Mouse (Mus musculus): ENCODE data around the gene Clock. TPM values are rescaled to one million over a fixed set of nuclear protein-coding genes. Genes with fewer than 3 reads are reported as not detected.

Gene Clock
- polyA plus RNA-seq, 1 experiment, result 0.01 TPM

GRCm38 (mm10) chr5:76190609-76191008 is 114.0 kb downstream of the Clock start:
- Histone ChIP-seq H3K36me3 (ENCODE audit: control insufficient read depth) (peaks cover 63% of the 10 kb centered on the region), H3K27me3 (ENCODE audit: control insufficient read depth) (no peaks in the 10 kb centered on the region), H3K9me3 (ENCODE audit: control insufficient read depth, low read length) (no peaks in the 10 kb centered on the region), H3K4me3 (replicated peaks) (no peak overlapping the region), H3K4me1 (ENCODE audit: control insufficient read depth) (peaks cover 64% of the 10 kb centered on the region)
- TF ChIP-seq TAL1 (IDR thresholded peaks at IDR 0.05; ENCODE audit: low read length) (no peak), GATA1 (IDR thresholded peaks at IDR 0.05; ENCODE audit: low read length) (no peak)

DNA sequence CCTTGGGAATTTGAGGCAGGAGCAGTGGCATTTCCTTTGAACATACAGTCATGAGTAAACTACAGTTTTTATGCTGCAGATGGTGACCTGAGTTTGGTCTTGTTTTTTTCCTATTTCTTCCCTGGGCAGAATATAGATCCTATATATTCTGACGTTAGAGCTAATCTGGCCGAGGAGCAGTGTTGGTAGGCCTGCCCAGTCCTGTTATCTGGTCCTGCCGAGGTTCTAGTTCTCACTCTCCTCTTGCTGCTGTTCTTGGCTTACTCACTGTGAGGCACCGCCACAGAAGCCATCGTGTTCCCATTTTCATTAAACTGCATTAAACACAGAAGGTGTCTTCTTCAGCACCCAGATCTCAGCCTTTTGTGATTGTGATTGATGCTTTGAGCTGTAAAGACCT is 116.7 kb downstream of the Clock start:
- Histone ChIP-seq H3K4me1 (ENCODE audit: control insufficient read depth) (peaks cover 73% of the 10 kb centered on the region), H3K27me3 (ENCODE audit: control insufficient read depth) (no peaks in the 10 kb centered on the region), H3K4me3 (replicated peaks) (no peak overlapping the region), H3K36me3 (ENCODE audit: control insufficient read depth) (peaks cover 50% of the 10 kb centered on the region), H3K9me3 (ENCODE audit: control insufficient read depth, low read length) (no peaks in the 10 kb centered on the region)
- TF ChIP-seq TAL1 (IDR thresholded peaks at IDR 0.05; ENCODE audit: low read length) (no peak), GATA1 (IDR thresholded peaks at IDR 0.05; ENCODE audit: low read length) (no peak)

DNA sequence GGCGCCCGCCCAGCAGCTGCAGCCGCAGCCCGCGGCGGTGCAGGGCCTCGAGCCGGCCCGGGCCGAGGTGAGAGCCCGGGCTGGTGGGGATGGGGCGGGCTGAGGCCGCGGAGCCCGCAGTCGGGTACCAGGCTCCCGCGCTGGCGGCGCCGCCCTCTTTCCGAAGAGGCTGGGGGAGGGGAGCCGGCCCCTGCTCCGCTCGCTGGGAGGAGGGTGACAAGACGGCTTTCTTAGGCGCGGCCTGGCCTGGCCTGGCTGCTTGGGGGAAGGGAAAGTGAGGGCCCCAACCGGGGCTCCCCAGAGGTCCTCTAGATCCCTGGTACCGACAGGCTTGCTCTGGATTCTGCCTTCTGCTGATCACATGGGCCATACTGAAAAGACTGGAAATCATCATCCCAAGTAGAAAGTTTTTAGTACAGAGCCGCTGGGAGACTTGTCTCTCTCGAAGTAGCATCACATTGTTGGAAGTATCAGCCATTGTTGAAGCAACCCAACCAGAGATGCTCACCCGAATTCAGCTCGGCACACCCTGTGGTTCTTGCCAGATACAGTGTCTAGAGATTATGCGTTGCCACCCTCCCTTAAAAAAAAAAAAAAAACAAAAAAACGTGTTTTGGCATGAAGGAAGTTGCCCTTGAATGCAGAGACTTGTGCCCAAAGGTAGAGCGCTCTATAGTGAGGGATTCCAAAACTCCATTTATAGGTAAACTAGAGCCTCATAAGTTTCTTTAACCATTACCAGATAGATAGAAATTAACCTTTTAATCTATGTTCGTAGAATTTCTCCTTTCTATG is 120.1 kb downstream of the Clock start:
- TF ChIP-seq TAL1 (IDR thresholded peaks at IDR 0.05; ENCODE audit: low read length), result no peak
- no peak for TF ChIP-seq GATA1 (IDR thresholded peaks at IDR 0.05; ENCODE audit: low read length)
- Histone ChIP-seq H3K9me3 (ENCODE audit: control insufficient read depth, low read length) (no peaks in the 10 kb centered on the region), H3K27me3 (ENCODE audit: control insufficient read depth) (peaks cover 4% of the 10 kb centered on the region), H3K4me1 (ENCODE audit: control insufficient read depth) (peaks cover 54% of the 10 kb centered on the region), H3K4me3 (replicated peaks) (peak overlapping the region; percentile 70), H3K36me3 (ENCODE audit: control insufficient read depth) (peaks cover 24% of the 10 kb centered on the region)

DNA sequence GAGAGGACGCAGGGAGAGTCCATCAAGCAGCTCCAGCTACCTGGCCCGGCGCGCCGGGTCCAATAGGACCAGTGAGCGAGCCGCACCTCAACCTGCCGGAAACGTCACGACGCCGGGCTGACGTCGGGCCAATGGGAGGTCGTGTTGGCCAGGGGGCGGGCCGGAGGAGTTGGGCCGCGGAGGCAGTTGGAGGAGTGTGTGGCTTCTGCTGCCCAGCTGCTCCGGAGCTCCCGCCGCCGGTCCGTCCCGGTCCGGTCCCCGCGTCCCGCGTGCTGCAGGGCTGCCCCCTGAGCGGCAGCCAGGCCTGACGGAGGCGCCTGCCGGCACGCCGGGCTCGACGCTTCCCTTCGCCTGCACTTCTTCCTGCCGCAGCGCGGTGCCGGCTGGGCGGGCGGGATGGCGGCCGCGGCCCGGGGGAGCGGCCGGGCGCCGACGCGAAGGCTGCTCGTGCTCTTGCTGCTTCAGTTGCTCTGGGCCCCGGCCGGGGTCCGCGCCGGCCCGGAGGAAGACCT is 120.8 kb downstream of the Clock start, which contains the start of gene Tmem165:
TSS of gene Tmem165 (plus strand) at position 131 of the 512 bp plus-strand sequence.
- H3K36me3 ChIP-seq (ENCODE audit: control insufficient read depth), result peaks cover 17% of the 10 kb centered on the region
- H3K4me1 ChIP-seq (ENCODE audit: control insufficient read depth), result peaks cover 47% of the 10 kb centered on the region
- peaks cover 6% of the 10 kb centered on the region for H3K27me3 ChIP-seq (ENCODE audit: control insufficient read depth)
- no peaks in the 10 kb centered on the region for H3K9me3 ChIP-seq (ENCODE audit: control insufficient read depth, low read length)
- peak within 1 kb of the TSS; percentile 70 for H3K4me3 ChIP-seq (replicated peaks)
- TF ChIP-seq GATA1 (IDR thresholded peaks at IDR 0.05; ENCODE audit: low read length) (no peak), TAL1 (IDR thresholded peaks at IDR 0.05; ENCODE audit: low read length) (no peak)

GRCm38 (mm10) chr5:76183043-76183749 is 121.4 kb downstream of the Clock start:
- H3K4me3 ChIP-seq (replicated peaks), result peak overlapping the region; percentile 70
- peaks cover 45% of the 10 kb centered on the region for H3K4me1 ChIP-seq (ENCODE audit: control insufficient read depth)
- H3K9me3 ChIP-seq (ENCODE audit: control insufficient read depth, low read length), result no peaks in the 10 kb centered on the region
- no peak for TF ChIP-seq GATA1 (IDR thresholded peaks at IDR 0.05; ENCODE audit: low read length)
- TF ChIP-seq TAL1 (IDR thresholded peaks at IDR 0.05; ENCODE audit: low read length), result no peak
- peaks cover 8% of the 10 kb centered on the region for H3K27me3 ChIP-seq (ENCODE audit: control insufficient read depth)
- peaks cover 17% of the 10 kb centered on the region for H3K36me3 ChIP-seq (ENCODE audit: control insufficient read depth)

GRCm38 (mm10) chr5:76182326-76182725 is 122.3 kb downstream of the Clock start:
- H3K4me3 ChIP-seq (replicated peaks), result no peak overlapping the region
- H3K27me3 ChIP-seq (ENCODE audit: control insufficient read depth), result peaks cover 10% of the 10 kb centered on the region

GRCm38 (mm10) chr5:76179791-76180190 is 124.8 kb downstream of the Clock start:
- Histone ChIP-seq H3K27me3 (ENCODE audit: control insufficient read depth) (peaks cover 22% of the 10 kb centered on the region), H3K36me3 (ENCODE audit: control insufficient read depth) (no peaks in the 10 kb centered on the region), H3K4me1 (ENCODE audit: control insufficient read depth) (peaks cover 24% of the 10 kb centered on the region), H3K4me3 (replicated peaks) (no peak overlapping the region), H3K9me3 (ENCODE audit: control insufficient read depth, low read length) (no peaks in the 10 kb centered on the region)
- no peak for TF ChIP-seq TAL1 (IDR thresholded peaks at IDR 0.05; ENCODE audit: low read length)
- no peak for TF ChIP-seq GATA1 (IDR thresholded peaks at IDR 0.05; ENCODE audit: low read length)

More at GRCm38 (mm10) chr5:76182326-76182725, 122.3 kb downstream of the Clock start:
- H3K36me3 ChIP-seq (ENCODE audit: control insufficient read depth), result peaks cover 13% of the 10 kb centered on the region
- peaks cover 43% of the 10 kb centered on the region for H3K4me1 ChIP-seq (ENCODE audit: control insufficient read depth)
- H3K9me3 ChIP-seq (ENCODE audit: control insufficient read depth, low read length), result no peaks in the 10 kb centered on the region
- TF ChIP-seq GATA1 (IDR thresholded peaks at IDR 0.05; ENCODE audit: low read length) (no peak), TAL1 (IDR thresholded peaks at IDR 0.05; ENCODE audit: low read length) (no peak)

- no peaks in the 10 kb centered on the region for H3K9me3 ChIP-seq (ENCODE audit: control insufficient read depth, low read length)
Measured at GRCm38 (mm10) chr5:76179171-76179570, 125.4 kb downstream of the Clock start.

GRCm38 (mm10) chr5:76177664-76178063 is 126.9 kb downstream of the Clock start:
- no peaks in the 10 kb centered on the region for H3K36me3 ChIP-seq (ENCODE audit: control insufficient read depth)
- peaks cover 9% of the 10 kb centered on the region for H3K4me1 ChIP-seq (ENCODE audit: control insufficient read depth)
- TF ChIP-seq GATA1 (IDR thresholded peaks at IDR 0.05; ENCODE audit: low read length) (no peak), TAL1 (IDR thresholded peaks at IDR 0.05; ENCODE audit: low read length) (no peak)

More at GRCm38 (mm10) chr5:76179171-76179570, 125.4 kb downstream of the Clock start:
- Histone ChIP-seq H3K4me1 (ENCODE audit: control insufficient read depth) (peaks cover 18% of the 10 kb centered on the region), H3K27me3 (ENCODE audit: control insufficient read depth) (peaks cover 22% of the 10 kb centered on the region), H3K4me3 (replicated peaks) (no peak overlapping the region), H3K36me3 (ENCODE audit: control insufficient read depth) (no peaks in the 10 kb centered on the region)
- TF ChIP-seq GATA1 (IDR thresholded peaks at IDR 0.05; ENCODE audit: low read length) (no peak), TAL1 (IDR thresholded peaks at IDR 0.05; ENCODE audit: low read length) (no peak)

More at GRCm38 (mm10) chr5:76177664-76178063, 126.9 kb downstream of the Clock start:
- Histone ChIP-seq H3K4me3 (replicated peaks) (no peak overlapping the region), H3K9me3 (ENCODE audit: control insufficient read depth, low read length) (no peaks in the 10 kb centered on the region), H3K27me3 (ENCODE audit: control insufficient read depth) (peaks cover 22% of the 10 kb centered on the region)

Measured in erythroblast, embryonic 14.5 days (primary cell).